Mouse (Mus musculus): ENCODE measurements around the gene Rrp1. TPM values are rescaled to one million over a fixed set of nuclear protein-coding genes. Genes with fewer than 3 reads are reported as not detected.
"Not testable (repeated sequence)": the region's sequence is repeated elsewhere in the genome, so short reads cannot be mapped to it uniquely, and the experiment has no call there.

Gene Rrp1
- total RNA-seq, 2 experiments from 2014 or later = 337 to 342 TPM

GRCm38 (mm10) chr10:78425181-78426041 is 12.6 kb upstream of the Rrp1 start, which contains the start of gene Cstb:
Gene Cstb, plus strand, starts transcription at chr10:78425669.
- DNase-seq (ENCODE audit: low spot score in 2 of 2) = peak; percentile 73 to 78

- no peak for DNase-seq (ENCODE audit: low spot score in 2 of 2)
Measured at GRCm38 (mm10) chr10:78422614-78423013, 9.8 kb upstream of the Rrp1 start.

- DNase-seq (ENCODE audit: low spot score in 2 of 2) = no peak
Measured at GRCm38 (mm10) chr10:78420929-78421328, 8.1 kb upstream of the Rrp1 start.

GRCm38 (mm10) chr10:78418791-78419190 is 5.9 kb upstream of the Rrp1 start:
- no peak for DNase-seq (ENCODE audit: low spot score in 2 of 2)

DNA sequence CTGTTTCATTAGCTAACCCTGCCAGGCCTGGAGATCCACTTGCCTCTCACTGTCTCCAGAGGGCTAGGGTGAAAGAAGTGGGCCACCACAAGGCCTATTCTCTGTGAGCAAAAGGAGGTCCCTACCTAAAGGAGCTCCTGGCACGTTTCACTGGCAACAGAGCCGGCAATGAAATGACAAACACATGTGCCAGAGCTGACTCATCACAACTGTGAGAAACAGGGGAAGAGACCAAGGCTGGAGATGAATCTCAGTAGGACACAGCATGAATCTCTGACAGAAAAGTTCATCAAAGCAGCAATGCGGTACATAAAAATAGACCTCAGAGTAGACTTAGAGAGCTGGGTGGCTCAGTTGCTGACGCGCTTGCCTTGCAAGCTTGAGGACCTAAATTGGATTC is 5.0 kb upstream of the Rrp1 start:
- DNase-seq (ENCODE audit: low spot score in 2 of 2) = no peak

DNA sequence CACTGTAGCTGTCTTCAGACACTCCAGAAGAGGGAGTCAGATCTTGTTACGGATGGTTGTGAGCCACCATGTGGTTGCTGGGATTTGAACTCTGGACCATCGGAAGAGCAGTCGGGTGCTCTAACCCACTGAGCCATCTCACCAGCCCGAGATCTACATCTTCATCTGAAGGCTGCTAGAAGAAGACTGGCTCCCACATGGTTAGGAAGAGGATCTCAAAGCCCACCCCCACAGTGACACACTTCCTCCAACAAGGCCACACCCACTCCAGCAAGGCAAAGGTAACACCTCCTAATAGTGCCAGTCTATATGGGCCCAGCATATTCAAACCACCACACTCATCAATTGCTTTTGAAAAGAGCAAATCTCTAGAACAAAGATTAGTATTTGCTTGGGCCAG is 2.1 kb upstream of the Rrp1 start:
- not testable (repeated sequence) for DNase-seq (ENCODE audit: low spot score in 2 of 2)

DNA sequence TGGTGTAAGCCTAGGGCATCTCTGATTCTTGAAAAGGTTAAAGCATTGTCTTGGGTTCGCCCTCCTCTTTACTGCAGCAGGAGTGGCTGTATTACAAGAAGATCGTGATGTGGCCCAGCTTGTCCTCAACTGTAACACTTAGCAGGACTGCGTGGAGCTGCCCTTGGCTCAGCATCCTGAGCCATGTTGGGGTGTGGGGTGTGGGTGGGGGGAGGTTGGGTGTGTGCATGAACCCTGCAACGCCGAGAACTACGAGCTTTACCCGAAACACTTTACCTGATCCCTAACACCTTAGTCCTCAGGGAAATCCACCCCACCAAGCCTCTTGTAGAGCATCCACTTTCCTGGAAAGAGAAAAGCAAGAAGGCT is 293 bp upstream of the Rrp1 start:
- DNase-seq (ENCODE audit: low spot score in 2 of 2) = no peak

DNA sequence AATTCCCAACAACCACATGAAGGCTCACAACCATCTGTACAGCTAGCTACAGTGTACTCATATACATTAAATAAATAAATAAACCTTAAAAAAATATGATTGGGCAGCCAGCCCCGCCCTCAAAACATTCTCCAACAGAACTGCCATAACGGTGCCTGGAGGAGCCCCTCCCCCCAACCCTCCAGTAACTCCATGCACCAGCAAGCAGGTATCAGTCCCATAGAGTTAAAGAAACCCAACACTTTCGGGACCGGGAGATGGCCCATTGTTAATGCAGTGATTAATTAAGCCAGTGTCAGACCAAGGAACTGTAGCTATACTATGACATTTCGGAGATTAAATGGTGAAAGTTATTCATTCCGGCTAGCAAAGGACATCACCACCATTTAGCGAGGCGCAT is 992 bp downstream of the Rrp1 start:
- DNase-seq (ENCODE audit: low spot score in 2 of 2) = no peak

- no peak for DNase-seq (ENCODE audit: low spot score in 2 of 2)
Measured at GRCm38 (mm10) chr10:78409035-78409788, 3.6 kb downstream of the Rrp1 start.

DNA sequence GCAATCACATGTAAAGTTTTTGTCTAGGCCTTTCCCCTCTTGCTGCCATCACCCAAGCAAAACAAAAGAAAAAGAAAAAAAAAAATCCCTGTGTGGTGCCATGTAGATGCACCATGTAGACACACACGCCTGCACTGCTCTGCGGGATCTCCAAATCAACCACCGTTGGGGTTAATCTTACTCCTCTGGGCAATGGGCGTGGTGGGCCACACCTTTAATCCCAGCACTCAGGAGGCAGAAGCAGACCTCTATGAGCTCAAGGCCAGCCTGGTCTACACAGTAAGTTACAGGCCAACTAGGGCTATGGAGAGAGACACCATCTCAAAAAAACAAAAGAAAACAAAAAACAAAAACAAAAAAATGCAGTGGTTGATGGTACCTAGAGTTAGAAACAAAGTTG is 5.7 kb downstream of the Rrp1 start:
- DNase-seq (ENCODE audit: low spot score in 2 of 2) = no peak

DNA sequence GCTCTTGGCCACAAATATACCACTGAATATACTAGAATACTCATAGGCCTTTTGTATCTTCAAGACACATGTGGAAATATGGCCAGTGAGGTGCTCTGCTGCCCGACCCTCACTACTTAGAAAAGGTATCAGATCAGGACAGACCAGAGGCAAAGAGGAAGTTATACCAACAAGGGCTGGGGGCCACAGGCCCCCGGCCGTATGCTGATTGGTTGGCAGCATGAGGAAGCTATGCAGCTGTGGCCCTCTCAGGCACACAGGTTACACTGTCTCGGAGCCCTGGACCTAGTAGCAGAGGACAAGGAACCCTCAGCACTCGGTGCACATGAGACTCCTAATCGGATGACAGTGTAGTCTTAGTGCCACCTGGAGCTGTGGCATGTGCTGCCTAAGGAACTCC is 6.7 kb downstream of the Rrp1 start:
- no peak for DNase-seq (ENCODE audit: low spot score in 2 of 2)

- DNase-seq (ENCODE audit: low spot score in 2 of 2) = no peak
Measured at GRCm38 (mm10) chr10:78402301-78402922, 10.4 kb downstream of the Rrp1 start.

DNA sequence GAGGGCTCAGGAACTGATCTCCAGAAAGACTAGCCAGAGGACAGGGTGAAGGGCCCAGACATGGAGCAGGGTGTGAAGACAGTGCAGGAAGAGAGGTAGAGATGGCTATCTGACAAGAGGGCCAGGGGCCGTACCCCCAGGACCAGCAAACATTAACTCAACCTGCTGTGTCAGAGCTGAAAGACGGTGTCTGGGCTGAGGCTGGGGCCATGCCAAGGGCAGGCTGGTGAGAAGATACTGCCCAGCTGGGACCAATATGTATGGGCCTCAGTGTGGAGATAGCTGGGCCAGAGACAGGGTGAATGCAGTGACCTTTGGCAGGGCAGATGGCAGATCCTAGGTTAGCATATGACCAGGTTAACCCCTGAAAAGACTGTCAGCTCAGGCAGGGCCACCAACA is 11.7 kb downstream of the Rrp1 start:
- DNase-seq (ENCODE audit: low spot score in 2 of 2) = no peak

DNA sequence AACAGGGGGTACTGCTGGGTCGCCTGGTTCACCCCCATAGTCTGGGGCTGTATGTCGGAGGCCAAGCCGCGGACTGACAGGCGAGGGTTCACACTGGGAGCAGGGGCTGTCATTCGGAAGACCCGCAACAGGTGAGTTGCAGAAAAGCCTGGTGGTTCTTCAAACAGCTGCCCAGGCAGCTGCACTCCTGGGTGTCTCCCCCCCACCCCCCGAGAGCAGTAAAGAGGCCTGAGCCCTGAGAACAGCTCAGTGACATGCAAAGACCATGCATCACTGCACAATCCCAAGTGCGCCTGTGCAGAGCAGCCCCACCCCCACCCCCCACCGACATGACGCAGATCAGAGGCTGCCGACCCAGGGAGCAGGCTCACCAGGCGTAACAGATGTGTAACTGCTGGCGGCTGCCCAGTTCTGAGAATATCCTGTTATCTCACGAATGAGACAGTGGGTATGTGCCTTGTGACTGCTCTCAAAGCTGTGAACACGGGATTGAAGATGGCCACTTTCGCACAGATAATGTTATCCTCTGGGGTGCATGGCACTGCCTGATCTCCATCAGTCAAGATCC is 13.7 kb downstream of the Rrp1 start:
- peak in 1 of 2 experiments; percentile 39 for DNase-seq (ENCODE audit: low spot score in 2 of 2)

- no peak for DNase-seq (ENCODE audit: low spot score in 2 of 2)
Measured at GRCm38 (mm10) chr10:78396625-78396885, 16.3 kb downstream of the Rrp1 start.

DNA sequence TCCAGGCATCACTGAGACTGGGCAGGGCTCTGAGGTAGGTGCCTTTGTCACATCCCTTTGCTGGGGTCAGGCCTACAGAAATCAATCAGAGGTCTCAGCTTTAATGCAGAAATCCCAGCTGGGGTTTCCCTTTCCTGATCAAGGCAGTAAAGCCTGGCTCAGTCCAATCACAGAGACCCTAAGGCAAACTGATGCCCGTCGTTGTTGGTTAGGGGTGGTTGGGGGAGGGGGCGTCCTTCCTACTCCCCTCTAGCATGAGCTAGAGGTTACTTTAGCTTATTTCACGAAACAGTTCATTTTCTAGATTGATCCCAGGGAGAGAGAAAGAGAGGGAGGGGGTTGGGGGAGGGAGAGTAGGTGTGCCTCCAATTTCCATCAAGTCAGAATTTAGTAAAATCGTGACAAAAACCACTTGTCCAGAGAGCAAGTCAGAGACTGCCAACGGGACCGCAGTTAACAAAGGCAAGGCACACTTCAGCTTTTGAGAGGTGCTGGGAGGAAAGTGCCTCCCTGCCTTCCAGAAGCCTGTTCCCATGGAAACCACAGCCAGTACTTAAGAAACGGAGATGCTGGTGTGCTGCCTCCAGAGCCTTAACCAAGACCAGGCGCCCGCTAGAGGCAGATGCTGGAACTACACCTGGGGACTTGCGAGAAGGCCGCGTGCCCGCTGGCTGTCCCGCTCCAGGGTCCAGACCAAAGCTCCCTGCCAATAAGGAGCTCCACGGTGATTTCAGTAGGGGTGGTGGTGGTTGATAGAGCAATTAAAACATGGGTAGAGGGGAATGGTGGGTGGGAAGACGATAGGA is 16.8 kb downstream of the Rrp1 start:
- DNase-seq (ENCODE audit: low spot score in 2 of 2) = peak; percentile 91 to 95

DNA sequence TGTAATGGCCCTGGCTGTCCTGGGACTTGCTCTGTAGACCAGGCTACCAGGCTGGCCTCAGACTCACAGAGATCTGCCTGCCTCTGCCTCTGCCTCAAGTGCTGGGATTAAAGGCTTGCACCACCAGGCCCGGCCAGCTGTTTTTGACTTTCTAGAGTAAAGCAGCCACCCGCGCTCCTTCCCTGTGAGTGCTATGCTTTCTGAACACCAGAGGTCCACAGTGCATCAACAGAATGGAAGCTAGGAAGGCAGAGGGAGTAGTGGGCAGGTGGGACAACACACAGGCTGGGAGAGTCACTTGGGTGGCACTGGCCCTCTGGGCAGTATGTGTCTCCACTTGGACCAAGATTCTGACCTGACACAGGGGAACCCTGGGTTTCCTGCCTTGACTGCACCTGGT is 17.5 kb downstream of the Rrp1 start:
- DNase-seq (ENCODE audit: low spot score in 2 of 2) = no peak

DNA sequence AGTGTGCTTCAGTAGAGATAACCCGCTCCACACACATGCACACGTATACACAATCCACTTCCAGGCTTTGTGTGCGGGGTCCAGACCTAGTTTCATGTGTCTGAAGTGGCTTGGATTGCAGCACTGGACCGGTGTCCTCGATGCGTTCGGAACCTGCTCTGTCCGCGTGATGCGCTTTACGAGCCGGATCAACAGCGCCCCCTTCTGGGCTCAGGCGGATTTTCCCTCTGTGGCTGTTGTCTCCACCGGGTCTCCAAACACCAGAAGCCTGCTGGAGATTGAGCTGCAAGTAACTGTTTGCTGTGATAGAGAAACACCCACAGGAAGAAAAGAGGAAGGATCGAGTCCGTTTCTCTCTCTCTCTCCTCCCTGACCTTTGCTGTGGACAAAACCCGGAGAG is 20.8 kb downstream of the Rrp1 start:
- DNase-seq (ENCODE audit: low spot score in 2 of 2) = peak; percentile 83 to 84

- no peak for DNase-seq (ENCODE audit: low spot score in 2 of 2)
Measured at GRCm38 (mm10) chr10:78390982-78391470, 21.8 kb downstream of the Rrp1 start.

- peak; percentile 43 to 64 for DNase-seq (ENCODE audit: low spot score in 2 of 2)
Measured at GRCm38 (mm10) chr10:78388216-78388980, 24.4 kb downstream of the Rrp1 start.

Data from layer of hippocampus, postnatal 14 days (tissue).